Mouse (Mus musculus) central nervous system, embryonic 14 days (tissue): ENCODE measurements around the gene Gstp1. TPM values are rescaled to one million over a fixed set of nuclear protein-coding genes. Genes with fewer than 3 reads are reported as not detected.

Experiments
- polyA plus RNA-seq: library from polyadenylated mRNA; depleted of rRNA; stranded (reverse); fragments of >200 nt; gene quantifications from 2 replicates; pipeline ENCODE4 v1.2.3, GENCODE M21; 2012; rRNA removed

Gene Gstp1
- 226 and 263 TPM in 2 replicates for polyA plus RNA-seq

GRCm38 (mm10) chr19:4037788-4038232 lies at the start of gene Gstp1:
Gstp1 (minus strand) TSS chr19:4037985.

GRCm38 (mm10) chr19:4081394-4081793 lies 43.6 kb upstream of the Gstp1 start, which contains the start of gene Cabp2:
Cabp2 (plus strand) TSS chr19:4081578.

GRCm38 (mm10) chr19:4059069-4059740 lies 21.4 kb upstream of the Gstp1 start, which contains the start of gene Gstp3:
Gstp3 (minus strand) TSS chr19:4059569.

GRCm38 (mm10) chr19:4045966-4046865 lies 8.4 kb upstream of the Gstp1 start, which contains the start of gene Gstp2:
Gstp2 (minus strand) TSS chr19:4046023.

GRCm38 (mm10) chr19:4012432-4013022 lies 25.3 kb downstream of the Gstp1 start, which contains the start of gene Ndufv1:
Ndufv1 (minus strand) TSS chr19:4012806.

GRCm38 (mm10) chr19:4003112-4003511 lies 34.7 kb downstream of the Gstp1 start, which contains the start of gene Doc2g:
Doc2g (plus strand) TSS chr19:4003313.

GRCm38 (mm10) chr19:4000119-4000900 lies 37.5 kb downstream of the Gstp1 start, which contains the start of the genes Nudt8 and Gm49405:
Nudt8 (plus strand) TSS chr19:4000580.
Gm49405 (plus strand) TSS chr19:4000626.

GRCm38 (mm10) chr19:3992416-3992815 lies 45.4 kb downstream of the Gstp1 start, which contains the start of gene Tbx10:
Tbx10 (plus strand) TSS chr19:3992752.

GRCm38 (mm10) chr19:3986334-3986733 lies 51.5 kb downstream of the Gstp1 start, which contains the start of gene Acy3:
Acy3 (plus strand) TSS chr19:3986570.

Other genes with a start within 250 kb of the Gstp1 start
- 83.3 and 86.1 TPM in 2 replicates for gene Chka, start 186.2 kb downstream of the Gstp1 start, polyA plus RNA-seq
- gene Tcirg1, start 130.9 kb downstream of the Gstp1 start, polyA plus RNA-seq: 48.5 and 61.6 TPM in 2 replicates
- 173 and 186 TPM in 2 replicates for gene Ndufs8, start 125.2 kb downstream of the Gstp1 start, polyA plus RNA-seq
- 1.7 and 1.8 TPM in 2 replicates for gene Aldh3b1, start 108.2 kb downstream of the Gstp1 start, polyA plus RNA-seq
- 14.5 and 15.1 TPM in 2 replicates for gene Unc93b1, start 102.8 kb downstream of the Gstp1 start, polyA plus RNA-seq
- 0.05 TPM in 1 of 2 replicates, not detected in the other for gene Aldh3b3, start 79.3 kb downstream of the Gstp1 start, polyA plus RNA-seq
- gene Aldh3b2, start 65.7 kb downstream of the Gstp1 start, polyA plus RNA-seq: 0.32 and 1.8 TPM in 2 replicates
- 2.3 and 3.3 TPM in 2 replicates for gene Acy3, start 51.4 kb downstream of the Gstp1 start, polyA plus RNA-seq
- 0.05 and 0.21 TPM in 2 replicates for gene Tbx10, start 45.2 kb downstream of the Gstp1 start, polyA plus RNA-seq
- 14.7 and 17.5 TPM in 2 replicates for gene Nudt8, start 37.4 kb downstream of the Gstp1 start, polyA plus RNA-seq
- 9.0 and 9.6 TPM in 2 replicates for gene Gm49405, start 37.4 kb downstream of the Gstp1 start, polyA plus RNA-seq
- 23.9 and 25.6 TPM in 2 replicates for gene Doc2g, start 34.7 kb downstream of the Gstp1 start, polyA plus RNA-seq
- 172 and 187 TPM in 2 replicates for gene Ndufv1, start 25.2 kb downstream of the Gstp1 start, polyA plus RNA-seq
- gene Gstp2, start 8.0 kb upstream of the Gstp1 start, polyA plus RNA-seq: 1.2 and 5.2 TPM in 2 replicates
- 0.38 TPM in 1 of 2 replicates, not detected in the other for gene Gstp3, start 21.6 kb upstream of the Gstp1 start, polyA plus RNA-seq
- gene Cabp2, start 43.6 kb upstream of the Gstp1 start, polyA plus RNA-seq: not detected in 2 replicates
- 51.1 and 56.1 TPM in 2 replicates for gene Cdk2ap2, start 59.2 kb upstream of the Gstp1 start, polyA plus RNA-seq
- gene Pitpnm1, start 62.0 kb upstream of the Gstp1 start, polyA plus RNA-seq: 112 and 116 TPM in 2 replicates
- gene Aip, start 87.9 kb upstream of the Gstp1 start, polyA plus RNA-seq: 122 and 129 TPM in 2 replicates
- gene Gpr152, start 101.8 kb upstream of the Gstp1 start, polyA plus RNA-seq: 0.05 and 0.06 TPM in 2 replicates
- gene Cabp4, start 106.0 kb upstream of the Gstp1 start, polyA plus RNA-seq: 0.03 and 0.05 TPM in 2 replicates
- 245 and 266 TPM in 2 replicates for gene Coro1b, start 110.6 kb upstream of the Gstp1 start, polyA plus RNA-seq
- gene Ptprcap, start 115.6 kb upstream of the Gstp1 start, polyA plus RNA-seq: 1.6 and 2.9 TPM in 2 replicates
- 75.7 and 77.5 TPM in 2 replicates for gene Rps6kb2, start 125.4 kb upstream of the Gstp1 start, polyA plus RNA-seq
- 3.6 and 4.1 TPM in 2 replicates for gene Carns1, start 137.5 kb upstream of the Gstp1 start, polyA plus RNA-seq
- gene Tbc1d10c, start 153.3 kb upstream of the Gstp1 start, polyA plus RNA-seq: 2.0 and 3.4 TPM in 2 replicates
- 403 and 409 TPM in 2 replicates for gene Ppp1ca, start 154.1 kb upstream of the Gstp1 start, polyA plus RNA-seq
- 39.4 and 40.6 TPM in 2 replicates for gene Rad9a, start 163.7 kb upstream of the Gstp1 start, polyA plus RNA-seq
- 2.9 and 7.3 TPM in 2 replicates for gene Clcf1, start 176.3 kb upstream of the Gstp1 start, polyA plus RNA-seq
- gene AC109138.7, start 176.4 kb upstream of the Gstp1 start, polyA plus RNA-seq: 1.2 TPM in 1 of 2 replicates, not detected in the other
- gene Pold4, start 193.9 kb upstream of the Gstp1 start, polyA plus RNA-seq: 28.6 and 30.9 TPM in 2 replicates
- gene Ssh3, start 231.2 kb upstream of the Gstp1 start, polyA plus RNA-seq: 50.7 and 62.1 TPM in 2 replicates
- 43.2 and 50.9 TPM in 2 replicates for gene Ankrd13d, start 245.2 kb upstream of the Gstp1 start, polyA plus RNA-seq